8 mouse cellular contexts compared by ENCODE assay signal in genomic region chr1:160792156-160792685, GRCm38 (mm10). TPM values are rescaled to one million over a fixed set of nuclear protein-coding genes. Genes with fewer than 3 reads are reported as not detected.
A peak's percentile ranks its signal among the peaks of the same experiment; 100 is the strongest.
DNase-seq lines count a peak whose midpoint lies in the region; ATAC-seq and TF ChIP-seq lines count a peak whose summit lies in the region.

No protein-coding gene starts in this region.

- 0% methylated on average over 48 of the region's 51 CpGs for WGBS in kidney, embryonic 16.5 days
- under 1% methylated on average over 48 of the region's 51 CpGs for WGBS in liver, embryonic 14.5 days (ENCODE audit: insufficient replicate concordance)

- TF ChIP-seq EP300 in liver, embryonic 14.5 days (IDR thresholded peaks at IDR 0.05; ENCODE audit: low read depth): no peak

- H3K4me1 ChIP-seq in cortical plate, adult 2 months (ENCODE audit: control insufficient read depth, insufficient read depth, low read length): no peaks in the 10 kb centered on the region
- peaks cover 8% of the 10 kb centered on the region; the same call in 1 of the 2 replicates for H3K4me1 ChIP-seq in kidney, embryonic 16.5 days (ENCODE audit: insufficient read depth, low read length)
- H3K4me1 ChIP-seq in liver, embryonic 14.5 days (replicated peaks; ENCODE audit: control insufficient read depth in 2 of 2, insufficient read depth in 2 of 2, low read length in 1 of 2): peaks cover 28 to 40% of the 10 kb centered on the region in 2 experiments

- H3K36me3 ChIP-seq in kidney, embryonic 16.5 days (ENCODE audit: insufficient read depth, low read length): no peaks in the 10 kb centered on the region
- no peaks in the 10 kb centered on the region for H3K36me3 ChIP-seq in liver, embryonic 14.5 days (replicated peaks; ENCODE audit: control insufficient read depth, insufficient read depth, low read depth)

- TF ChIP-seq POLR2A in cortical plate, adult 2 months (IDR thresholded peaks at IDR 0.05; ENCODE audit: extremely low read depth, insufficient read depth, low read length): no peak

- peak; percentile 27 for DNase-seq in urinary bladder, postnatal 14 days (ENCODE audit: low spot score)
- no peak for DNase-seq in urinary bladder, adult 2 months (ENCODE audit: low spot score)
- peak; percentile 24 to 32 for DNase-seq in gastrocnemius, postnatal 4 days (ENCODE audit: low spot score in 2 of 2)
- DNase-seq in liver, embryonic 14.5 days (ENCODE audit: low read depth in 3 of 3, low spot score in 3 of 3): peak in 1 of 3 experiments; percentile 52
- DNase-seq in naive thymus-derived CD4-positive, alpha-beta T cell, adult 2 months (ENCODE audit: low read depth): peak; percentile 52
- no peak for DNase-seq in T-cell, adult 2 months (ENCODE audit: low spot score)

- peak; percentile 85 for ATAC-seq in kidney, embryonic 16.5 days (ENCODE audit: low FRiP score, low TSS enrichment)
- ATAC-seq in liver, embryonic 14.5 days (ENCODE audit: insufficient read depth): peak; percentile 62

- peak overlapping the region; percentile 68; the same call in 1 of the 2 replicates for H3K27ac ChIP-seq in cortical plate, adult 2 months (ENCODE audit: insufficient read depth, low read length)
- H3K27ac ChIP-seq in kidney, embryonic 16.5 days (ENCODE audit: low read length): peak overlapping the region; percentile 44; the same call in 1 of the 2 replicates
- H3K27ac ChIP-seq in liver, embryonic 14.5 days: peak overlapping the region; percentile 97

- H3K27me3 ChIP-seq in kidney, embryonic 16.5 days (ENCODE audit: insufficient read depth, low read length): no peaks in the 10 kb centered on the region
- no peaks in the 10 kb centered on the region for H3K27me3 ChIP-seq in liver, embryonic 14.5 days (ENCODE audit: control insufficient read depth, insufficient read depth, low read length)

- peak overlapping the region; percentile 79 for H3K9ac ChIP-seq in kidney, embryonic 16.5 days (replicated peaks; ENCODE audit: low read length)
- peak overlapping the region; percentile 98 for H3K9ac ChIP-seq in liver, embryonic 14.5 days (replicated peaks)

- H3K4me3 ChIP-seq in cortical plate, adult 2 months (ENCODE audit: insufficient read depth, low read length): peak overlapping the region; percentile 67
- peak overlapping the region; percentile 77 for H3K4me3 ChIP-seq in kidney, embryonic 16.5 days (ENCODE audit: low read length)
- peak overlapping the region; percentile 70 to 88 for H3K4me3 ChIP-seq in liver, embryonic 14.5 days (ENCODE audit: insufficient read depth in 1 of 2, low read depth in 2 of 2, low read length in 2 of 2)

- no peak for TF ChIP-seq CTCF in cortical plate, adult 2 months (IDR thresholded peaks at IDR 0.05; ENCODE audit: extremely low read depth, insufficient read depth, low read length)
- no peak for TF ChIP-seq CTCF in liver, embryonic 14.5 days (IDR thresholded peaks at IDR 0.05; ENCODE audit: low read depth)

- peak overlapping the region; percentile 99 for H3K4me2 ChIP-seq in kidney, embryonic 16.5 days (replicated peaks; ENCODE audit: low read depth, low read length)
- peak overlapping the region; percentile 78 for H3K4me2 ChIP-seq in liver, embryonic 14.5 days (ENCODE audit: low read depth)

- H3K9me3 ChIP-seq in kidney, embryonic 16.5 days (ENCODE audit: low read length): no peaks in the 10 kb centered on the region
- H3K9me3 ChIP-seq in liver, embryonic 14.5 days (ENCODE audit: control insufficient read depth, low read length): no peaks in the 10 kb centered on the region

RNA-seq across cellular contexts. Expression of gene Rabgap1l, which starts 0.8 kb away (rescaled TPM):
- polyA plus RNA-seq in urinary bladder, adult 2 months (2012; rRNA removed): 47.3 and 50.3 TPM in 2 replicates
- polyA plus RNA-seq in cortical plate, adult 2 months (2012; rRNA removed): 65.2 and 68.0 TPM in 2 replicates
- 10 to 100 TPM; 19.4 to 21.9 TPM for total RNA-seq in gastrocnemius, postnatal 4 days (2021)
- 11.4 TPM in 2 replicates for polyA plus RNA-seq in kidney, embryonic 16.5 days (2015; fragmentation: Nextera tagmentation; extraction: Ambion mirVana)
- polyA plus RNA-seq in liver, embryonic 14.5 days (2012; rRNA removed): 10.6 and 18.7 TPM in 2 replicates
- polyA plus RNA-seq in liver, embryonic 14.5 days (2014; fragmentation: Nextera tagmentation; extraction: Ambion mirVana): 27.5 and 31.3 TPM in 2 replicates

Comparison
In these comparisons a context has a peak if more than half of its experiments do, and no peak if none do; other contexts are left out.
1. DNase-seq: peak in urinary bladder, postnatal 14 days (single experiment), gastrocnemius, postnatal 4 days (2 of 2) and naive thymus-derived CD4-positive, alpha-beta T cell, adult 2 months (single experiment); none in urinary bladder, adult 2 months (single experiment) and T-cell, adult 2 months (single experiment).
2. H3K27ac ChIP-seq: peak in every context shown above with its lines; median percentile 97 in liver, embryonic 14.5 days; 68 in cortical plate, adult 2 months; 44 in kidney, embryonic 16.5 days.
3. Peak in every context shown above with its lines, with median percentiles within 50 percentile points of each other: H3K4me3 ChIP-seq.